Mouse (Mus musculus) granulocyte monocyte progenitor cell, adult 5-6 weeks (primary cell): ENCODE data around the gene Gpsm2. TPM values are rescaled to one million over a fixed set of nuclear protein-coding genes. Genes with fewer than 3 reads are reported as not detected.
"Not testable (repeated sequence)": the region's sequence is repeated elsewhere in the genome, so short reads cannot be mapped to it uniquely, and the experiment has no call there.

Source experiments
- ATAC-seq: replicated peaks from 2 replicates; pipeline ENCODE4 v1.8.0; 2016; ENCODE audit warnings: mild to moderate bottlenecking, moderate TSS enrichment, inconsistent platforms; ENCODE audit not compliant: poor library complexity, severe bottlenecking
- total RNA-seq, 2 experiments: library from RNA; stranded (forward) in 1 of 2; stranded (reverse) in 1 of 2; fragments of 200-712, 200-1000 nt in 1 of 2; fragments of >200 nt in 1 of 2; fragmentation: Nextera tagmentation in 1 of 2; gene quantifications; 2 replicates each; pipeline ENCODE4 v1.2.3; 2014 to 2017

Gene Gpsm2
- total RNA-seq, 2 experiments from 2014 or later = 7.4 to 10.7 TPM

DNA sequence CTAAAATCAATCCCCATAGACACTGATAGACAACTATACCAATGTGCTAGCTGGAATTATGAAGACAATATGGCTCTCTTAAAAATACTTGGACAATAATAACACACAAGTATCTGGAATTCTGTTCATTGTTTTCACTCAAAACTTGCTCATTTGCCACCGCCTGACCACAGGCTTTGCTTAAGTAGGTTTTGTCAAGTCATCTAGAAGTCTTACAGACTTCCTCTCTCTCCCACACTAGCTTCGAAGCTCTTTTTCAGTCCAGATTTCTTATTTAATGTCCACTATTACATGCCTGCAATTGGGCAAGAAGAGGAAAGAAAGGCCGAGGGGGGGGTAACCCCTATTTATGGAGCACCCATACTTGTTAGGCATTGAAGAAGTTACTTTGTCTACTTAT lies 5.7 kb upstream of the Gpsm2 start:
- peak; percentile 79 for ATAC-seq

DNA sequence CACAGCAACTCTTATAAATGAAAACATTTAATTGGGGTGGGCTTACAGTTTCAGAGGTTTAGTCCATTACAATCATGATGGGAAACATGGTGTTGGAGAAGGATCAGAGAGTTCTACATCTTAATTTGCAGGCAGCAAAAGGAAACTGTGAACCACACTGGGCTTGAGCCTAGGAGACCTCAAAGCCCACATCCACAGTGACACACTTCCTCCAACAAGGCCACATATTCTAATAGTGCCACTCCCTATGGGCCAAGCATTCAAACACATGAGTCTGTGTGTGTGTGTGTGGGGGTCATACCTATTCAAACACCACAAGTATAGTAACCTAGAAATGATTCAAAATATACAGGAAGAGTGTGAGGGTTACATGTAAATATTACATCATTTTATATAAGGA lies 5.2 kb upstream of the Gpsm2 start:
- ATAC-seq = peak; percentile 50

DNA sequence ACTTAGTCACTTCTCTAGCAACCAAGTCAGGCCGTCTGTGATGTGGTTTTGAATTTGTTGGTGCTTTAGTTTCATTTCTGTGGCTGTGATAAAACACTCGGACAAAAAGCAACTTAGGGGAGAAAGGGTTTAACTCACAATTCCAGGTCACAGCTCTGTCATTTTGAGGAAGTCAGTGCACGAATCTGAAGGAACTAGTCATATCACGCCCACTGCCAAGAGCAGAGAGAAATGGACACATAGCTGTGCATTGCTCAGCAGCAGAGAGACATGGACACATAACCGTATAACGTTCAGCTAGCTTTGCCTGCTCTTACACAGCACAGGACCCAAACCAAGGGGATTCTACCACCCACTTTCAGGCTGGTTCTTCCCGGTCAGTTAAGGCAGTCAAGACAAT lies 4.3 kb upstream of the Gpsm2 start:
- peak; percentile 43 for ATAC-seq

DNA sequence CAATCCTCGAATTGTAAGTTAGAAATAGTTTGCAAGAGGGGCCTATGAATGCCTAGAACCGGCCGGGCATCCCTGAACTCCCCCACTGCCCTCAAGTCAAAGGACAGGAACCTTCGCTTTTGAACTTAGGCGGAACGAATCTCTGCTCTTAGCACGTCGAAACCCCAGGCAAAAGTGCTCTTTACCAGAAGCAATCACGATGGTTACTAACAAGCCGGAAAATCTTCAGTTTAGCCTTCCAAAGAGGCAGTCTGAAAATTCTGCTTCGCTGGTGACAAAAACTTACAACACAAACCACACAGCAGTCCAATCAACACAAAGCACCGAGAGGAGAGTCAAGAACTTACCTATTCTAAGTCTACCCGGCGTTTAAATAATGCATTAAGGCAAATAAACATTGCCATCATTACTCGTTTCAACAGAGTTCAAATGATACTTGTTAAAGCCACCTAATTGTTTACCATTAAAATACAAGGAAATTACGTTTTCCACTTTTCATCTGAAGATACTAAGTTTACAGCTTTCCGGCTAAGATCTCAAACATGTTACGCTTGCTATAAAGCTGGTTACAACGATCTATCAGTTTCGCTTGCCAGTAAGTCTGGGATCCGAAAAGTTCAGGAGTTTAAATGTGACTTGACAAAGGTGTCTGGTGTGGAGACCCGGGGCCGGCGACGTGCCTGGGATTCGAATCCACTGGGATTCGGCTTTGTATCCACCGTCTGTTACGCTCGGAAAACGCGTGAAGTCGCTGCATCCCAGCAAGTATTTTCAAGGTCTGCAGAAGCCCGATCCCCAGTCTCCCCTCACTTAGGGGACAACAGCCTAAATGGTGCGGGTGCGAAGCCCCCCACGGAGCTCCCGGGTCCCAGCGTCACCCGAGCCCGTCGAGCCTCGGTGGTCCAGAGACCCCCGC lies 775 bp downstream of the Gpsm2 start:
- ATAC-seq = no peak

DNA sequence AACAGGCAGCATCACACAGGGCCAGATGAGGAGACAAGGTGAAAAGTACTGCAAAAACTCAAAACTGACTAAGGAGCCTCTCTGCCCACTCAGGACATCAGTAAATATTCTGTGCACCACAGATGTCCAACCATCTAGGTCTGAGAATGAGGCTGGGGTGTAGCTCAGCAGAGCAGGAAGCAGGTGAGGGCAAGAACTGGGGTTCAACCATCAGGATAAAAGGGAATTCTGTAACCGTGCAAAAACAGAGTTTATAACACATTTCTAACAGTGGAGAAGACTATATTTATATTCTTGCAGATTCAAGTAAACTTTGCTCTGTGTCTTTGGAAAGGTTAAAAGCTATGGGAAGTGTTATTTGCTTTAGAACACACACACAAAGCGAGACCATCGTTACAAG lies 2.3 kb downstream of the Gpsm2 start:
- no peak for ATAC-seq

DNA sequence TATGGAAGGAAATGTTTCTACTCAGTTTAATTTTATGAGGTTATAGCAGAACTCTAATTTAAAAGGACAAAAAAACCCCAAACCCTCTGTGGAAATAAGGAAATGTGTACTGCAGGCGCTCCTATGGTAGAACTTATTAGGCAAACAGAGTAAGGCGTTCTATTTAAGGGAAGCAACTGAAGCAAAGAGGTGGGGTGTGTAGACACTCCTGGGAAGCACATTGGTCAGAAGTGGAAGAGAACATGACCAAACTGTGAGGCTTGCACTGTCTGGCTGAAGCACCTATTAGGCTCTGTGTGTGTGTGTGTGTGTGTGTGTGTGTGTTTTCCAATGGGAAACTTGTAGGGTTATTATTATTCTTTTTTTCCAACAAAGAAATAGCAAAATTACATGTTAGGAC lies 2.8 kb downstream of the Gpsm2 start:
- peak; percentile 60 for ATAC-seq

DNA sequence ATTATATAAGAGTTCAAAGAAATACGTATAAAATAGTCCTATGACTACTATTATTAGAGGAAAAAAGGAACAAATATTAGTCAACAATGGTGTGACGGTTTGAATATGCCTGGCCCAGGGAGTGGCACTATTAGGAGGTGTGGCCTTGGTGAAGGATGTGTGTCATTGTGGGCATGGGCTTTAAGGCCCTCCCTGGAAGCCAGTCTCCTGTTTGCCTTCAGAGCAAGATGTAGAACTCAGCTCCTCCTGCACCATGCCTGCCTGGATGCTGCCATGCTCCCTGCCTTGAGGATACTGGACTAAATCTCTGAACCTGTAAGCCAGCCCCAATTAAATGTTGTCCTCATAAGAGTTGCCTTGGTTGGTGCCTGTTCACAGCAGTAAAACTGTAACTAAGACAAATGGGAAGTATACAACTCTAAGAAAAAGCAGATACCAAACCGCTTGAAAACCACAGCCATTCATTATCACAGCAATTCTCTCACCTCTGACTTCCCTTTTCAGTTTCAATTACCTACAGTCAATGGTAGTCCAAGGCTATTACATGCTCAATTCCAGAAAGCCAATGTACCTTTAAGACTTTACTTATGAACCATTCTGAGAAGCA lies 4.1 kb downstream of the Gpsm2 start:
- ATAC-seq = peak; percentile 31; the same call in 1 of the 2 replicates

DNA sequence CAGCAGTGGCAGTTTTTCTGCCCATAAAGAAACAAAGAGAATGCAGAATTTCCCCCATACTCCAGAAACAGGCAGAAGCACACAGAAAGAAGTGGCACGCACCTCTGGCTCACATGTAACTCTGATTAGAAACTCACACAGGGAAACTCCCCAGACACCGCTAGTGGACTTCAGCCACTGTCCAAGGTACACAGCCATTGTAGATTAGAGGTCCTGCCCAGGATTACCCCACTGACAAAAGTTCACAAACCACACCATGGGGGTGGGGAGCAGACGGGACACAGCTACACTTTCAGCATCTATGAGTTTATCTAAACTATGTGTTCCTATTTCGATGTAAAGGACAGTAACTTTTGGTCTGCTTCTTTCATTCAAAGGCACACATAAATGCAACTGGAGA lies 7.3 kb downstream of the Gpsm2 start:
- no peak for ATAC-seq

DNA sequence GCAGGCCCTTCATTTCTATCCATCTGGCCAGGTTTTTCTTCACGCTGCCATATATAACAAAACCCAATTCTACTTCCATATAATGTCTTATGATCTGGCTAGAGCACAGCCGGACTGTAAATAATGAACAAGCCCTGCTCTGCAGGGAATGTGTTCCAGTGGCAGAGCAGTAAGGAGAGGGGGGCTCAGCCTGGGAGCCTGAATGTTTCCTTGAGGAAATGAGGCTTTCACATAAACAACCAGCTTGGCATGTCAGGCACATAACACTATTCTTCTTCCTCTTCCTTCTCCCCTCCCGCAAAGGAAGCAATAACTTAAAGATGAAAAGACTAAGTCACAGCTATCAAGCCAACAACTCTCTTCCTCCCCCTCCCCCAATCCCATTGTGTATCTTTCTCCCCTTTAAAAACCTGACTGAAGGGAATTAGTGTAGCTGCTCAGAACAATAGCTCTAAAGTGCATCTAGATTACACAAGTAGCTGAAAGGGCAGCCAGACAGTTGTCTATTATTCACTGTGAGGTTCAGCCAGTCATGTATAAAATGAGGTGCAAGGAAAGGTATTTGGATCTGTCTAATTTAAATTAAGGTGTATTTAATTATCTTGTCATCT lies 8.9 kb downstream of the Gpsm2 start:
- ATAC-seq = no peak

DNA sequence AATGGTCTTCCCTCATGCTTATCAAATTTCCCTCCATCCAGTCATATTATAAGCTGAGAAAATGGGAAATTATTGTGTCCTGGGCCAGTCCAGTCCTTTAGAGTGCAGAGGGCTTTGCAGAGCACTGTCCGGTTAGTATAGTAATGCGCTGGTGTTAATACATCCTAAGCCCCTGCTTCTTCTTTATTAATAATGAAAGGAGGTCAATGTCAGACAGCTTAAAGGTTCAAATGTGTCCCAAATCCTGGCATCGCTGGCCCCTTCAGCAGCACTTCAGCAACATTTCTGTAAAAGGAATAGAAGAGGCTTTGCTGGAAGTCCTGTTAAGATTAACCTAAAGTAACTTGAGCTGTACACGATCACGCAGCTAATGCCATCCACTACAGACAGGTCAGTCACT lies 10.8 kb downstream of the Gpsm2 start:
- no peak for ATAC-seq

DNA sequence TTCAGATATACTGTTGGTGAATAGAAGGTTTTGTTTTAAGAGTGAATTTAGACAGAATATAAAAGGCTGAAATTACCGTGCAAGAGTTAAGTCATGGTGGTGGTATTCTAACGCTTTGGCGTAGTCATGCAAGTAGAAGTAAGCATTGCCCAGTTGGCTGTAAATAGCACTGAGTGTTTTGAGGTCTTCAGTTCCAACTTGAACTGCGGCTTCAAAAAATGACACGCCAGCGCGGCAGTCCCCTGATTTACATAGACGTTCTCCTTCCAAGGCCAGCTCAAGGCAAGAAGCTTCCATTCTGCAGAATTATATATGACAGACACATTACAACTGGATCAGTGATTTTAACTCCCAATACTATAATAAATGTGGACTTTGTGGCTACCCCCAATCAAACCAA lies 19.3 kb downstream of the Gpsm2 start:
- ATAC-seq = no peak

DNA sequence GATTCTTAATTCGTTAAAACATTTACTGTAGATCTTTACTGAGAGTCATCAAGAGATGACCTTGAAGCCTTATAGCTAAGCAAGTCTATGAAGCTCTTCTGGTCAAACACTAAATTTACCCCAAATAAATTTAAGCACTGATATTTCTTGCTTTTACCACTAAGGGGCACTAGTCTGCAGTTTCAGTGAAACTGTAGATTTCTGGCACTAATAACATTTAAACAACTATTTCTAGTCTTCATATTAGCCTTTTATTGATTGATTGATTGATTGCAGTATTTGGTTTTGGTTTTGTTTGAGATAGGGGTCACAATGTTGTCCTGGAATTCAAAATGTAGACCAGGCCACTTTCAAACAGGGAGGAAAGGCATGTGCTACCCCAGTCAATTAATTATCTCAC lies 20.9 kb downstream of the Gpsm2 start:
- no peak for ATAC-seq

DNA sequence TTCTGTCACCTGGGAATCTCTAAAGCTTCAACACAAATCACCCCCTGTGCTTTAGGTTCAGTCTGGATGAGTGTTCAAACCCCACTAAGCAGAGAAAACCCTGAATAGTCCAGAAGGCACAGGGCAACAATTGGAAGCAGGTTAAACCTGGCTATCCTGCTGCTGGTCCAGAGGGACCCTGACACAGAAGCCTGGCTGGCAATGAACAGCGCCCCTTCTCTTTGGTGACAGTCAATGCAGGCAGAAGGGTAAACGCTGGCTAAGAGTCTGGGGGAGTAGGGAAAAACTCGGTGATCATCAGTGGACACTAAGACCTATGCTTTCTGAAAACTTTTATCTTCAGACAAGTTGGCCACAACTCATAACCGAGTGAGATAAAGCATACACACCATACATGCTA lies 22.3 kb downstream of the Gpsm2 start:
- ATAC-seq = no peak

DNA sequence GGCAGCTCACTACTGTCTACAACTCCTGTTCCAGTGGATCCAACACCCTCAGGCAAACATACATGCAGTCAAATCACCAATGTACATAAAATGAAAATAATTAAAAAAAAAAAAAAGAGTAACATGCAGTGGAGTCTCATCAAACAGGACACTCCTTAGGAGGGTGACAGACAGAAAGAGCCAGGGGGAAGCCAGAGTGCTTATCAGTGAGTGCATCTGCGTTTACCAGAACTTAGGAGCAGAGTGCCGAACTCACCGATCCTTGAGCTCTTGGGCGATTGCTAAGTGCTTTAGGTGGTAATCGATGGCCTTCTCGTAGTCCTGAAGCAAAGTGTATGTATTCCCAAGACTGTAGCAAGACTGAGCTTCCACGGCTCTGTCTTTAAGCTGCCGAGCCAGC lies 23.4 kb downstream of the Gpsm2 start:
- no peak for ATAC-seq

DNA sequence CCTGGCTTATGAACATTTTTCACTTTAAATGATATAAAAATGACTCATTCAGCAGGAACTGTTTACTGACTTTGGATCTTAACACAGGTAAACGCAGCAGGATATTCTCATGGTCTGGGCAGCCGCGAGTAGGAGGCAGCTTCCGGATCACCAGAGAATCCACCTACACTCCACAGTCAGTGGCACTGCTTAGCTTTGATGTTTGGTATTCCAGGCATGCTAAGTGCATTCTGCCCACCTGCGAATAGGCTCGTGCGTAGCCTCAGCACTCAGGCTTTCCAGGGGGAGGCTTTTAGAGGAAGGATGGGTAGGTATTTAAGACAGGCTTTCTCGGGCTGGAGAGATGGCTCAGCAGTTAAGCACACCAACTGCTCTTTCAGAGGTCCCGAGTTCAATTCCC lies 27.8 kb downstream of the Gpsm2 start:
- ATAC-seq = no peak

DNA sequence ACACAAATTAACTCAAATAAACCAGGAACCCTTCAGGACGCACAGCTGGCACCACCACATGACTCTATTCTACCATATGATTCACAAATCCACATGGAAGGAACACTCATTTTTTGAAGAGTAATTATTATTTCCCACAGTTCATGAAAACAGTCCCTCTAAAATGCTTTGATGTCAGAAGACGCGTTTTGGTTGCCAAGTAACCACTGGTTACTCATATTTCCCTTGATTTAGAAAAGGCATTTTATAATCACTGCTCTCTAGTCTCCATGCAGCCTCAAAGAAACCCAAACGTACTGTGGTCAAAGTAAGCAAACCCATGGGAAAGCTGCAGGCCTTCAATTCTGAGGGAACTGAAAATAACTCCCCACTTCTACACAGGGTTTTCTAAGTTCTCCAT lies 32.1 kb downstream of the Gpsm2 start:
- no peak for ATAC-seq

DNA sequence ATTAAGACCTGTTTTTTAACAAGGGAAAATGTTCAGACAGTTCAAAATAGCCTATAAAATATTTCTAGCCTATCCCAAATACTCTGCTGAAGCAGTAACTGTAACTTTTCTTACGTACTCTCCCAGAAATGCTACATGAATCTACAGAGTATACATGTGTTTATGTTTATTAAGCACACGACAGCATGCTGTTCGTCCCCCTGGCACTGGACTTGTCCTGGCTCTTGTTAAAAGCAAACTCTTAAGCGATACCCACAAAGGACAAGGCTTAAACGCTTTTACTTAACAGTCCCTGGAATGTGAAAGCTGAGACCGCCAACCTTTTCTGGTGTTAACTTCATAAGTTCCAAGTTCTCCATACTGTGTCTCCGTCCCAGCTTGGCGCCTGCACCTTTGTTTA lies 32.7 kb downstream of the Gpsm2 start:
- no peak for ATAC-seq

DNA sequence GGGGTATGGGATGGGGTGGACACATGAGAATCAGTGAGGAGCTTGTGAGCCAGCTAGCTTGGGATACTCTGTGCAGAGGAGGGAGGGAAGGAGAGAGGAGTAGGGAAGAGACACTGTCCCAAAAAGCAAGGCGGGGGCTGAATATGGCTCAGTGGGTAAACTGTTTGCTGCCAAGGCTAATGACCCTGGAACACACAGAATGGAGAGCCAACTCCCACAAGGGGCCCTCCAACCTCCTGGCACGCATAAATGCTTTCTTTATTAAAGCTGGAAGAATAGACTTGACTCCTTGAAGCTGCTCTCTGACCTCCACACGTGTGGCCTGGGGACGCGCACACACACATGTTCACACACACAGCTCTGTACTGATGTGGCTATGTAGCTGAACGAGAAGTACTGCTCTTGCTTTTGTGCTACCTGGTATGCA lies 33.1 kb downstream of the Gpsm2 start:
- ATAC-seq = no peak

DNA sequence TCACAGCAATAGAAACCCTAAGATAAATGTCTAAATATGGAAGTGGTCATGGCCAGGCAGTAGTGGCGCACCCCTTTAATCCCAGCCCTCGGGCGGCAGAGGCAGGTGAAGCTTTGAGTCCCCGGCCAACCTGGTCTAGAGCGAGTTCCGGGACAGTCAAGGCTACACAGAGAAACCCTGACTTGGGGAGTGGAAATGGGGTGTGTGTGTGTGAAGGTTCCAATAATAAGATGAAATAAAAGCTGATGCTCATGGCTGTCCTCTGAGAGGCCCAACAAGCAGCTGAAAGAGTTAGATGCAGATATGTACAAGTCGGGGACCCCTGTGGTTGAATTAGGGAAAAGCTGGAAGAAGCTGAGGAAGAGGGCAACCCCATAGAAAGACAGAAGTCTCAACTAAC lies 36.4 kb downstream of the Gpsm2 start:
- ATAC-seq = no peak

DNA sequence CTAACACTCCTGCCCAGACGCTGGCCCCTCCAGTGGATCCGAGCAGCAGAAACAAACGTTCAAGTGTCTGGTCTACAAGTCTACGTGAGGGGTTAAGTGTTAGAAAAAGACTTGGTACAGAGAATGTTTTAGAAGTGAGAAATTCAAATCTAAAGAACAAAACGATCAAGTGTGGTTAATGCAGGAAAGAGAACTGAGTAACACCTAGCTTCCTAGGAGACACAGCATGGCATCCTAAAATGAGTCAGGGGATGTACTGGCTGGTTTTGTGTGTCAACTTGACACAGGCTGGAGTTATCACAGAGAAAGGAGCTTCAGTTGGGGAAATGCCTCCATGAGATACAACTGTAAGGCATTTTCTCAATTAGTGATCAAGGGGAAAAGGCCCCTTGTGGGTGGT lies 38.5 kb downstream of the Gpsm2 start:
- not testable (repeated sequence) for ATAC-seq

DNA sequence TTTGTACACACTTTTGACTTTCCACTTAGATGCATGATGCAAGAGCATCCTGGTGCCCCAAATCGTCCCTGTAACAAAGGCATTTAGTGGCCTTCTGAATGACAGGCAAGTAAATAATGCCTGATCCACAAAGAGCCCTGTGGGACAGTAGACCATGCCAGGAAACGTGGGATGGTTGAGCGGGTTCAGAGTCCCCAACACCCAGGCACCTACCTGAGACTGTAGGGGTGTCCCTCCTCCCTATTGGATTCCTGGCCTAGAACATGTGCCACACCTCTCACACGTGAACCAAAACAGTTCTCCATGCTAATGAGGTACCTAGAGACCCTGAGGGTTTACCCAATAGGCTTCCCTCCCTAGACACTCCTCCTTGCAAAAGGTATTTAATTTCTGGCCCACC lies 41.1 kb downstream of the Gpsm2 start:
- ATAC-seq = no peak

DNA sequence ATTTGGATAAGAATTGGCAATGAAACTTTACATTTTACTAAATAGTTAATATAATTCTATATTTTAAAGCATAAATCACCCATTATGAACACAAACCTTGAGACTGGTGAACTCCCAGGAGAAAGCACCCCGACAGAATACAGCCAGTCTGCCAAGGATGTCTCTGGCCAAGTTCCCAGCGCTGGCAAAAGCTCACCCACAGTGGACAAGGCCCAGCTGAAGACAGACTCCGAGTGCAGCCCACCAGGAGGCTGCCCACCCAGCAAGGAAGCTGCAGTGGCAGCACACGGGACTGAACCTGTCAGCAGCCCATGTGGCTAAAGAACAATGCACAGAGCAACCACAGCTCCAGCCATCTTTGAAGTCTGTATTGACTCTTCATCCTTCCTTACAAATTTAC lies 45.5 kb downstream of the Gpsm2 start:
- no peak for ATAC-seq
